Mouse (Mus musculus) liver, adult 2 months (tissue): ENCODE results near the gene Clec10a.
A peak's percentile ranks its signal among the peaks of the same experiment; 100 is the strongest.

Source experiments
- CTCF ChIP-seq: fragments of 200-500 bp; IDR thresholded peaks from 2 replicates; pipeline ENCODE4 v1.5.1; 2011; ENCODE audit warnings: low read depth, low read length, control low read depth
- POLR2A ChIP-seq: fragments of 200-500 bp; IDR thresholded peaks from 2 replicates; pipeline ENCODE4 v1.6.1; 2011; ENCODE audit warnings: low read length, control low read depth; ENCODE audit not compliant: insufficient read depth; ENCODE audit errors: extremely low read depth

DNA sequence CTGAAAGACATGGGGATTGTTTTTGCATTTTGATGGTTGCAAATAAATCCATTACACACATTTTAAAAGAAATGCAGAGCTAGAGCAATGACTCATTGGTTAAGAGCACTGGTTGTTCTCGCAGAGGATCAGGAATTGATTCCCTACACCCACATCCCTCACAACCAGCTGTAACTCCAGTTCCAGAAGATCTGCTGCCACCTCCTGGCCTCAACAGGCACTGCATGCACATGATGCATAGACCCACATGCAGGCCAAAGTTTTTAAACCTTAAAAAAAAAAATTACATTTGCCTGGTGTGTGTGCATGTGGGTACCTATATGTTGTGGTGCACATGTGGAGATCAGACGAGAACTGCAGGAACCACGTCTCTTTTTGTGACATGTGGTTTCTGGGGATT lies 45.9 kb upstream of the Clec10a start:
- TF ChIP-seq POLR2A (no peak), CTCF (peak; percentile 82)
